Mouse (Mus musculus): ENCODE data around the gene Slc26a9.

DNA sequence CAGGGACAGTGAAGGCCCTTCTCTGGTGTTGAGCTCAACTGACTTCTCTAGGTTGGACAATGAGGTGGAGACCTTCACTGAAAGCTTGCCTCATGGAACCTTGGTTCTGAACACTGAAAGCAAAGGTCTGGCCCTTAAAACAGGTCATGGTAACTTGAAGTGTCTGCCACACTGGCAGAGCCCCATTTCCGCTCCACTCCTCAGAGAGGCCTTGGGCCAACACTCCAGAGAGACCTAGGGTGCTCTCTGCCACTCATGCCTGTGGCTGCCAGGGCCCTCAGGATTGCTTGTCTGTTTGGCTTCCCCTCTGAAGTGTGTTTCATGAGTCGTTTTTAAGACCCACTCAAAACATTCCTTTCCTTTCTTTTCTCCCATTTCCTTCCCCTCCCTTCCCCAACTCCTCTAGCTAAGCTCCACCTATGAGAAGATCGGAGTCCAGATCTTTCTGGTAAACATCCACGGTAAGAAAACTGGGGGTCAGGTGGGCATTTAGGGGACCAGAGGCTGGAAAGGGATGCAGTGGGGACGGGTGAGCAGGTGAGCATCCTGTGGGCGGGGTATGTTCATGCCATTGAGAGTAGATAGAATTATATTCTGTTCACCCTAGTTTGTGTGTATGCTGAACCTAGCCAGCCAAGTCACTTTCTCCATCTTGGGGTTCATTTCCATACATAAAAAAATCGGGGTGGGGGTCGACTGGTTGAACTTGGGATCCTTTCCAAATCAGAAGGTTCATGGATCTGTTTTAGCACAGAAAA lies 20.9 kb downstream of the Slc26a9 start:
- TF ChIP-seq POLR2A (IDR thresholded peaks at IDR 0.05; ENCODE audit: extremely low read depth, insufficient read depth, low read length) (no peak), CTCF (IDR thresholded peaks at IDR 0.05; ENCODE audit: extremely low read depth, insufficient read depth, low read length) (no peak)

All from cortical plate, adult 2 months (tissue).